Mouse (Mus musculus) CD8-positive naive resting alpha-beta T cell, adult 2 months (primary cell): ENCODE results near the gene Scn3b.

Experiments
- DNase-seq, 2 experiments: peaks; one replicate each; pipeline ENCODE4 v3.0.0; 2022; ENCODE audit warnings: low read depth in 2 of 2, low spot score in 2 of 2

Gene Scn3b

GRCm38 (mm10) chr9:40268040-40268747 is 823 bp upstream of the Scn3b start:
- DNase-seq, result no peak

DNA sequence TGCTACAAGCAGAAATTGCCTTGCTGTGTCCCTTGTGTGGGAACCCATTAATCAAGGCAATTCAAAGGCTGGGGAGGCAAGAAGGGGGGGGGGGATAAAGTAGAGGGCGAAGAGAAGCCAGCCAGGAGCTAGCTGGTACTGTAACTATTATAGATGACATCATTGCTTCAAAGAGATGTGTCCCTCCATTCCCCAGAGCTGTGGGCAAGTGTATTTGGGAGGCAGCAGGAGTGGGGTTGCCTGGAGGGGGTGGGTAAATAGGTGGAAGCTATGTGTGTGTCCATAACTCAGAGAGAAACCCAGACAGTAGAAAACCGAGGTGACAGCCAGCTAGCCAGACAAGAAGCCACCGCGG is 292 bp upstream of the Scn3b start:
- no peak for DNase-seq

DNA sequence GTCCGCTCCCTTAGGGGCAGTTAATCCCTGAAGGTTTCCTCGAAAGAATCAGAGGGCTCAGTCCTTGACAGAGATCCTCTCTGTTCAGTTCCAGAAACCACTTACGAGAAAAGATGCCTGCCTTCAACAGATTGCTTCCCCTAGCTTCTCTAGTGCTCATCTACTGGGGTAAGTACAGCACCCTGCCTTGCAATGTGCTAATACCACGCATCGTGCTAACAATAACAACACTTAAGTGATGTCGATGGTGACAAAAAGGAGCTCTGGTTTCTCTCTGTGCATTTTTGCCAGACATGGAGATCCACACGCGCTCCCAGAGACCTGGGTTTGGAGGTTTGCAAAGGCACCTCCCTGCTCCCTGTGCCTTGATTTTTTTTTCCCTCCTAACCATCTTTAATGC is 863 bp downstream of the Scn3b start:
- no peak for DNase-seq

GRCm38 (mm10) chr9:40271075-40271474 is 2.1 kb downstream of the Scn3b start:
- DNase-seq, result no peak

GRCm38 (mm10) chr9:40272822-40273221 is 3.8 kb downstream of the Scn3b start:
- no peak for DNase-seq

- no peak for DNase-seq
Measured at GRCm38 (mm10) chr9:40275904-40276303, 6.9 kb downstream of the Scn3b start.

DNA sequence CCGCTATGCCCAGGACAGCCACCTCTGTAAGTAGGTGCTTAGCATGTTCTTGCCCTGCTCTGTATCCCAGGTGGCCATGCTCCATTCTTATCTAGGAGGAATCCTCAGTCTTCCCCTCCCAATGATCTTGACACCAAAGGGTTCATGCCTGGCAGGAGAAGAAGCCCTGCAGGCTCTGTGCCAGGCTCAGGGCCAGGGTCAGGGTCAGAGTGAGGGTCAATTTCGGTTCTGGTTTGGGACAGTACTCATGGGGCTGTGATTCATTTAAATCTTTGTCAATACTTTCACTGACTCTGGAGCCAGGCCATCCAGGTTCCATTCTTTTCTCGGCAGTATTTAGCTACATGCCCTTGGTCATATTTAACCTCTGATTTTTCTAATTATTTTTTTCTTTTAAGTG is 8.7 kb downstream of the Scn3b start:
- no peak for DNase-seq

GRCm38 (mm10) chr9:40279438-40279837 is 10.4 kb downstream of the Scn3b start:
- no peak for DNase-seq

GRCm38 (mm10) chr9:40282968-40283367 is 14.0 kb downstream of the Scn3b start:
- DNase-seq, result no peak

DNA sequence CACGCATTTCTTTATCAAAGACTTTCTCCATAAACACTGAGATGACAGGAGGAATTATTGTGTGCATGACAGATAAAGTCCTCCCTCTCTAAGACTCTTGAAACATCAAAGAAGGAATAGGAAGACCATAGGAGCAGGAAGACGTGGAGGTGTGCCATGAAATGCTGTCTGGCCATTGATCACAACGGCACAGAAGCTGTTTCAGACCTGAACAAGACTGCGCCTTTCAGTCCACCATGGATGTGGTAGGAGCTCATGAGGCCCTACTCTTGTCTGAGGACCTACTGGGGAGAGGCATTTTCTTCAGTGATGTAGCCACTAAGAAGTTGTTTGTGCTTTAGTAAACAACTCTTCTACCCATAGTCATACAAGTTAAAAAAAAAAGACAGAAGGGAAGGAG is 23.5 kb downstream of the Scn3b start:
- no peak for DNase-seq

DNA sequence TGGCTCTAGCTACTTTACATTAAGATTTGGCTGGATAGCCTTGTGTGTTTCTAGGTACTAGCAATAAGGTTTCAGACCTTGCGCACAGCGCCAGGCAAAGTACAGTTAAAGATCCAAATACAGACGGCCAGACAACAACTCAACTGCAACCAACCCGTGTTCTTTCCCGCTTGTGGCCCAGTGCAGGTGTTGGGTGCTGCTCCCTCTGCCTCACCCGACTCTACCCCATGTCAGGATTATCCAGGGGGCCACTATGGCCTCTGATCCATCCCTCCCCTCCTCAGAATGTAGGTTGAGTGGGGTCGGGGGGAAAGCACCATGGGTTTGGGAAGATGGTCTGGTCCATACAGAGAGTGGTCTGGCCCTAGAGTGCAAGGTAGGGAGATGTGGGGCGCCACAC is 24.3 kb downstream of the Scn3b start:
- no peak for DNase-seq

- no peak for DNase-seq
Measured at GRCm38 (mm10) chr9:40293740-40294139, 24.7 kb downstream of the Scn3b start.

DNA sequence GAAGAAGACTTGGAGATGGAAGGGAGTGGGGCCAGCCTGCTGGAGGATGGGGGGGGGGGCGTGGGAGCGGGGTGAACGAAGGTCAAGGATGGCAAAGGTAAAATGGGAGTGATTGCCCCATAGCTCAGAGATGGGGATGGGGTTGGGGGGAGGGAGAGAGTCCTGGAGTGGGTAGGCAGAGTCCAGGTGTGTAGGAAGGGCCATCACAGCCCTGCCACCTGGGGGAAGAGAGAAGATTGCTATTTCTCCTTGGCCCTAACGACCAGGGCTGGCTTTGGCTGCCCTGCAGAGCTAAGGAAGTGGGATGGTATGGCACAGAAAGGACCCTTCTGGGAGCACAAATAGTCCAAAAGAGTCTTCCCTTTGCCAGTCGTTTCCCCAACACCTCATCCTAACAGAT is 25.2 kb downstream of the Scn3b start:
- DNase-seq, result no peak

DNA sequence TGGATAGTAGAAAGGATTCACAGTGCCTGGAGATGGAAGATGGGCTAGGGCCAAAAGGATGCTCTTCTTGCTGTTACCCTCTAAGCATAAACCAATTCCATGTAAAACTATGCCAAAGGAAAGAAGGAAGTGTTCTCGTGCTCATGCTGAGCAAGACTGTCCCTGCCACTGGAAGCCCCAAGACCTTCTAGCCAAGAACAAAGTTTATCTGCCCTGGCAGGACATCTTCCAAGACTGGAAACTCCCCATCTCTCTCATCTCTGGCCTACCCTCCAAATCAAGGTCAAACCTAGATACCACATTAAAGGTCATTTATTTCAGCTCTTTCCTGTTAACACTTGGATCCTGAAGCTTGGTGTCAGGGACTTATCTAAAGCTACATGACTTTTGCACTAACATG is 25.8 kb downstream of the Scn3b start:
- no peak for DNase-seq

GRCm38 (mm10) chr9:40296251-40296650 is 27.2 kb downstream of the Scn3b start:
- DNase-seq, result no peak

- DNase-seq, result no peak
Measured at GRCm38 (mm10) chr9:40297969-40298368, 29.0 kb downstream of the Scn3b start.

DNA sequence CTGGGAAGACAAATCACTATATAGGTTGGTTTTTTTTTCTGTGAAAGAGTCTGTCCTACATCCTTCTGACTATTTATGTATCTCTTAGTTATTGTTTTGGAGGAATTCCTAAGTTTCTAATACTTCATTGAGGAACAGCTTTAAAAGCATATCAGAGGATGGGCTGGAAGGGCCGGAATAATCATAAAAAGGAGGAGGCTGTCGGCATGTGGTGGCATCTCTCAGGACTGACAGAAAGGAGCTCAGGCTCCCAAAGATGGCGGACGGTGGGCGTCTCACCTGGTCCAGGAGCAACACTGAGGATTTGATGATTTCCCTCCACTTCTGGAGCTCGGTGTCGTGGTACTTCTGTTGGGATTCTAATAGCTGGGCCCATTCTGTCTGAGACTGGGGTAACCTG is 30.3 kb downstream of the Scn3b start:
- no peak for DNase-seq

DNA sequence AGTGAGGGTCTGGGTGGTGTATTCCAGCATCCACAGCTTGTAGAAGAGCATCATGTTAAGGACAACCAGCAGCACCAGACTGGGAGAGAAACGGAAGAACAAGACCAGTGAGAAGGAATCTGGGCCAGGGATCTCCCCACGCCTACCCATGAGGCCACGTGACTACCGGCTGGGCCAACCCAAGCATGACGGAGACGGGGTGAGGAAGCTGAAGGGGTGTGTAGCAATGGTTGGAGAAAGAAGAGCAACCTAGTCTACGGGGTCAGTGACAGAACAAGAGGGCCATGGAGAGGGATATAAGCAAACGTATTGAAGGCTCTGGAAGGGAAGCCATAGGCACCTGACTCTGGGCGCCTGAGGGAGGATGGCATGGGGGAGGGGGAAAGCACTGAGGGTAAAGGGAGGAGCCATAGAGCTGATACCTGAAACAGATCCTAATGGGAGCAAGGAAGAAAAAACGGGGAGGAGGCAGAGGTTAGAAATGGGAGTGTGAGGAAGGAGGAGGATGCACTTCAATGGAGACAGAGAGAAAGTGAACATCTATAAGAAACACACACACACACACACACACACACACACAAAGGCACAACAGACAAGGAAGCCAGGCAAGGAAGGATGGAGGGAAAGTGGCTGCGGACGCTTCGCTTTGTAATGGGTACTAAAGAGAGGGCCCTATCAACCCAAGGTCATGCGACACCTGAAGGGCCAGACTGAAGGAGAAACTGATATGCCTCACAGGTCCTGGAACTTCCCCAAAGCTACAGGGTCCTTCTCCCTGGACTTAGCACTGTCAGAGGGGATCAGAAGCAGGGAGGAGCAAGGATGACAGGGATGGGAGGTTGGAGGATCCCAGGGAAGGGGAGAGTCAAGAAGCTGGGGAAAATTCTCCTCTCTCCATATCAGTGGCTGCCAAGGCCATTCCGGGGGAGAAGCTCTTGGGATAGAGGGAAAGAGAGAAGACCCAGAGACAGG is 31.3 kb downstream of the Scn3b start:
- no peak for DNase-seq

- no peak for DNase-seq
Measured at GRCm38 (mm10) chr9:40301475-40301874, 32.5 kb downstream of the Scn3b start.

- DNase-seq, result no peak
Measured at GRCm38 (mm10) chr9:40302375-40302774, 33.4 kb downstream of the Scn3b start.

- DNase-seq, result no peak
Measured at GRCm38 (mm10) chr9:40304243-40304642, 35.2 kb downstream of the Scn3b start.

DNA sequence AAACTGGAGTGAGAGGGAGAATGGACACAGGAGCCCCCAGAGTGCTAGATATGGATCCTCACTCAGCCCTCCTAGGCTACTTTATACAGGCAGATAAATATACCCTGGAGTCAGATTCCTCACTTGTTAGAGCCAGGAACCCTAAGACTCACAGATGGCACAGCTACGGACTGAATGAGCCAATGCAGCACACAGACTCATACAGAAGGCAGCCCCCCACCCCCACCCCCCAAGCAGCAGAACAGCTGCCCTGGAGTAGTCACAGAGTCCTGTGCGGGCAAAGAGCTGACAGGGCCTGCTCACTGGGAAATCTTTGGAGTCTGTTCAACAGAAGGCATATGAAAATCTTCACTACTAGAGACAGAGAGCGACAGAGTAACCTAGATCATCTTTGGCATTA is 38.3 kb downstream of the Scn3b start:
- DNase-seq, result no peak
